Mouse (Mus musculus) olfactory bulb, adult 2 months (tissue): ENCODE results near the gene Pfkfb2. TPM values are rescaled to one million over a fixed set of nuclear protein-coding genes. Genes with fewer than 3 reads are reported as not detected.
A peak's percentile ranks its signal among the peaks of the same experiment; 100 is the strongest.

Source experiments
- H3K27ac ChIP-seq: fragments of 200-500 bp; 2 replicates; pipeline ENCODE4 v1.5.1; 2012; ENCODE audit warnings: low read depth, low read length; ENCODE audit not compliant: insufficient read depth
- H3K4me1 ChIP-seq: fragments of 200-500 bp; 2 replicates; pipeline ENCODE4 v1.6.1; 2012; ENCODE audit warnings: low read length; ENCODE audit not compliant: control insufficient read depth, insufficient read depth
- H3K4me3 ChIP-seq: fragments of 200-500 bp; 2 replicates; pipeline ENCODE4 v1.5.1; 2012; ENCODE audit warnings: mild to moderate bottlenecking, low read depth, low read length, moderate library complexity; ENCODE audit not compliant: insufficient read depth
- CTCF ChIP-seq: fragments of 200-500 bp; IDR thresholded peaks from 2 replicates; pipeline ENCODE4 v1.5.1; 2012; ENCODE audit warnings: low read depth, mild to moderate bottlenecking, low read length, moderate library complexity; ENCODE audit not compliant: insufficient read depth
- POLR2A ChIP-seq: fragments of 200-500 bp; IDR thresholded peaks from 2 replicates; pipeline ENCODE4 v1.6.1; 2012; ENCODE audit warnings: mild to moderate bottlenecking, low read depth, low read length, moderate library complexity; ENCODE audit not compliant: insufficient read depth
- WGBS: fragments of 180-500 bp; shearing (Covaris S2); methylation state at CpG from one replicate; pipeline ENCODE4 v1.1.7; 2018; 5-methylcytosine and 5-hydroxymethylcytosine counted together
- polyA plus RNA-seq: library from polyadenylated mRNA; stranded (reverse); fragments of >200 nt; gene quantifications from 2 replicates; pipeline ENCODE4 v1.2.4, GENCODE M21; 2012; ENCODE audit warnings: low replicate concordance; ENCODE audit not compliant: missing spikeins, insufficient read depth, insufficient read length

The Pfkfb2 gene
- polyA plus RNA-seq, 1 experiment: not detected

DNA sequence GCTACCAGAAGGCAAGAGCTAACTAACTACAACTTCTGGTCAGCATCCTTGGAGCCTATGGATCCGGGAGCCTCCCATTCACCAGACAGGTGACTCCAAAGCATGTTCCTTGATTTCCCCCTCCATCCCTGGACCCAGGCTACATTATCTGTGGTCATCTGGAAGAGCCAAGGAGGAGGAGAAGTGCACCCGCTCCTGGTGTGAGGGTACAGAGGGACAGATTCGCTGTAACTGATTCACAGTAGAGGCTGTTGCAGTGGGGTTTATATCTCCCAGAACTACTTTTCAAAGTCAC is 12.9 kb downstream of the Pfkfb2 start:
- Histone ChIP-seq H3K4me3 (peak overlapping the region; percentile 67), H3K4me1 (no peaks in the 10 kb centered on the region; the same call in 1 of the 2 replicates), H3K27ac (peak overlapping the region; percentile 57)
- no peak for TF ChIP-seq POLR2A
- TF ChIP-seq CTCF: no peak
- 0% methylated on average over 3 of the region's 3 CpGs for WGBS

DNA sequence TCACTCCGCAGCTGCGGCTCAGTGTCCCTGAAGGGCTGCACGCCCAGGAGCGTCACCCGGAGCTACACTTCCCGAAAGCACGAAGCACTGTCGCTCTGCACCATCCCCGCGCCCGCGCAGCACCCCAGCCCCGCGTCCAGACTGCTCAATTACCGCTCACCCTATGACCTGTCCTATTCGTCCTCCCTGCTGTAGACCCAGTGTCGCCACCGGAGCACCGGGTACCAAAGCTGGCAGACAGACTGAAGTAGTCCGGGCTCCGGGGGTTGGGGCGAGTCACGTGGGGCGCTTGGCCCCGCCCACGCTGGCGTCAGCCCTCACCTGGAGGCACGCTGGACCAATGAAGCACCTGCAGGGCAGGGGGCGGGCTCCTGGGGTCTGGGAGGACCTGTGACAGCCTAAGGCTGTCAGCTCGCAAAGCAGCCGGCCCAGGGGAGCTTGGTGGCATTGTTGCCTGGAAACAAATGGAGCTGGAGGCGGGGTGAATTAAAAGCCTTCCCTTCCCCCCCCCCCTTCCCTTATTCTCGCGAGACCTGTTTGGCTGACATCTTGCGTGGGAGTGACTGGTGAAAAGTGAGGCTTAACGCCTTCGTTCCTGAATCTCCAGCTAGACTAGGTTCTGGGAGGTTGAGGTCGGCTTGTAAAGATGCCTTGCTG is 13.4 kb downstream of the Pfkfb2 start, which contains the start of gene Gm29427:
Gene Gm29427 (minus strand): TSS at position 239 of the 657 bp plus-strand sequence.
- TF ChIP-seq CTCF (no peak), POLR2A (peak; percentile 55; the same call in 1 of the 2 replicates)
- peak within 1 kb of the TSS; percentile 57 for H3K27ac ChIP-seq
- H3K4me1 ChIP-seq: no peaks in the 10 kb centered on the region; the same call in 1 of the 2 replicates
- peak within 1 kb of the TSS; percentile 67 for H3K4me3 ChIP-seq
- WGBS: under 1% methylated on average over 38 of the region's 38 CpGs

DNA sequence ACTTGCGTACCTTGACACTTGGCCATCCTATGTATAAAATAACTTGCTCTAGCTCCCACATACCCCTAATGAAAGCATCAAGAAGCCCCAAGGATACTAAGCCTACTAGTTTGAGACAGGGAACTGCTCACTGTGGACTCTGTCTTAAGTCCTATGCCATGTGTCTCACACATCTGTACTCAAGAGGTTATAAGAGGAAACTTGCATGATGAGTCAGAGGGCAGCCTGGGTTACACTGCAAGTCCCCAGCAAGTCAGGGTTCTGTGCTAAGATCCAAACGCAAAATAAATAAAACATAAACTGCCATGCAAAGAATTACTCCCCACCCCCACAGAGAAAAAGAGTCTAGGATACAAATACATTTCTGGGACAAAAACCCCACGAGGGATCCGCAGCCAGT is 15.0 kb downstream of the Pfkfb2 start:
- no peak overlapping the region for H3K4me3 ChIP-seq
- TF ChIP-seq POLR2A (no peak), CTCF (no peak)
- no peak overlapping the region for H3K27ac ChIP-seq
- 61% methylated on average over 4 of the region's 4 CpGs for WGBS
- H3K4me1 ChIP-seq: no peaks in the 10 kb centered on the region; the same call in 1 of the 2 replicates

DNA sequence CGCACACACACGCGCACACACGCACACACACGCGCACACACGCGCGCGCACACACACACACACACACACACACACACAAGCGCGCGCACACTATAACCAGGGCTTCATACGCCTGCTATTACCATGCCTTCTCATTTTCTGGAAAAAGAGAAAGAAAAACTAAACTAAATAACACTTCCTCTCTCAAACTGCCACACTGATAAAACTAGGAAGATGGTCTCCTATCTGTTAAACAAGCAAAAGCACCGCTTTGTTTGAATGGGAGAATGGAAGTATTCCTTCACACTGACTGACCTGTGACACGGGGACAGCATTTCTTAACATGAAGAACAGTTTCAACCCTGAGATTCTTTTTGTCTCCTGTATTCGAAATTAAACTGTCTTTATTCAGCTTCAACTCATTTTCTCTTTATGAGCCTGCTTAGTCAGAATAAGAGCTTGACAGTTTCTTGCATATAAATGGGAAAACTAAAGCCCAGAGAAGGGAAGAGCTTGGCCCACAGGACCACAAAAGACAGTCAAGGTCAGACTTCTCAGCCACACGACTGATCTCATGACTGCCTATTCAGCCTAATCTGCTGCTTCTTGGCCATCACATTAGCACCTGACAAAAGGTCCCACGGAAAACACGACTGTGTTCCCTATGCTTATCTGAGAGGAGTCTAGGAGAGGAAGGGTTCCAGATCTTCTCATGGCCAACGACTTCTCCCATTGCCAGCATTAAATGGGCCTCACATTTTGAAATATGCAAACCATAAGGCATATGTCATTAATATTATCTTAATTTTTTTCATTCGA is 18.6 kb downstream of the Pfkfb2 start:
- Histone ChIP-seq H3K4me1 (no peaks in the 10 kb centered on the region; the same call in 1 of the 2 replicates), H3K27ac (no peak overlapping the region), H3K4me3 (no peak overlapping the region)
- no peak for TF ChIP-seq POLR2A
- no peak for TF ChIP-seq CTCF
- WGBS: 92% methylated on average over 22 of the region's 22 CpGs

DNA sequence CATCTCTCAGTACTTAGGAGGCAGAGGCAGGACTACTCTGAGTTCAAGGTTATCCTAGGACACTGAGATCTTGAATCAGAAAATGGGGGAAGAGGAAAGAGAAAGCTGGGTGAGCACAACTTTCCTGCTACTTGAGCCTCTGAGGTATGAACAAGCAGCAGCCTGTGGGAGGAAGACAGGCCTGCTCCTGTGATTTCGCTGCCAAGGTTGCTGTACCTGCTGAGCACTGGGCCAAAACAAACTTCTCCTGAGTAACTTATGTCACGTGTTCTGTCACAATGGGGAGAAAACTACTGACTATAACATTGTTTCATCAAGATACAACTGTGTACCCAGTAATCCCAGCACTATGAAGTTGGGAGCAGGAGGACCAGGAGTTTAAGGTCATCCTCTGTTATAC is 25.4 kb downstream of the Pfkfb2 start:
- WGBS: 94% methylated on average over 2 of the region's 2 CpGs
- Histone ChIP-seq H3K27ac (no peak overlapping the region), H3K4me1 (no peaks in the 10 kb centered on the region), H3K4me3 (no peak overlapping the region)
- TF ChIP-seq POLR2A (no peak), CTCF (no peak)

DNA sequence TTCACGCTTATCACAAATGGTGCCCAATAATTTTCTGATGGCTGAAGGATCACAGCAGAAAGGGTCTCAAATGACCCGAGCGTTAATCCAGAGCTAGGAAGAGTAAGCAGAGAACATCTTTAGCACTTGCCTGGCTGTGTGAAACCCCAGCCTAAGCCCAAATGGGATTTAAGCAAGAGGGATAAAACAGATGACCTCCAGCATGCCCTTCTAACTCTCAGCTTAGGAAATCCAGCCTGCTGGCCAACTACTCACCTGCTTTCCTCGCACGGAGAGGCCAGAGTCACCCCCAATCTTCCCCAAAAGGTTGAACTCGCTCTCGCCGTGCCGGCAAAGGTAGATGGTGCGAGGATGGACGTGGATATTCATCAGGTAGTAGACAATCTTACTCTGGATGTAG is 27.1 kb downstream of the Pfkfb2 start:
- Histone ChIP-seq H3K4me1 (no peaks in the 10 kb centered on the region), H3K27ac (no peak overlapping the region), H3K4me3 (no peak overlapping the region)
- 97% methylated on average over 11 of the region's 11 CpGs for WGBS
- TF ChIP-seq CTCF (no peak), POLR2A (no peak)

DNA sequence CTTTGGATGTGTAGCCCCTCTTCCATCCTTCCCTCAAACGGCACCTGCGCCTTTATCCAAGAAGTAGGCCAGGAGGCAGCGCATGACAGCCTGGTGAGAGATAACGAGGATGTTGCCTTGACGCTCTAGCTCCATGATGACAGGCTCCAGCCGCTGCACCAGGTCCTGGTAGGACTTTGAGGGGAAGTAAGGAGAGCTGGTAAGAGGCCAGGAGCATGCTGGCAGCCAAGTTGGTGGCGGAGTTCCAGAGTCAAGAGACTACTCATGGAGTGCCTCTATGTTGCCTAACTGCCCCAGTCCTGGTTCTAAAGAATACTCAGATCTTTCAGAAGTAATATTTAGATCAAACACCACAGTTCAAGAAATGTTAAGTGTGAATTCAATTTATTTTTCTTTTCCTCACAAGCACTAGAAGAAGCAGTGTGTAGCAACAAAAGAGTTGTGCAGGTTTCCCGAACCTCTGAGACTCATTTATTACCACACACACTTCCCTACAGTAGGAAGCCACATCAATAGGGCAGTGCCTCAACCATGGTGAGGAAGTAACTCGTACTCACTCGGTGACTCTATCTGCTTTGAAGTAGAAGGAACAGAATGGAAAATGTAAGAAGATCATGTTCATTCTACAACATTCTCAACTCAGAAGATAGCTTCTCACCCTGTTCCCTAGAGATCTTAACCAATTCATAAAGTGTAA is 29.0 kb downstream of the Pfkfb2 start:
- H3K4me3 ChIP-seq: no peak overlapping the region
- WGBS: 65% methylated on average over 10 of the region's 10 CpGs
- TF ChIP-seq POLR2A (no peak), CTCF (no peak)
- H3K4me1 ChIP-seq: no peaks in the 10 kb centered on the region
- H3K27ac ChIP-seq: no peak overlapping the region

DNA sequence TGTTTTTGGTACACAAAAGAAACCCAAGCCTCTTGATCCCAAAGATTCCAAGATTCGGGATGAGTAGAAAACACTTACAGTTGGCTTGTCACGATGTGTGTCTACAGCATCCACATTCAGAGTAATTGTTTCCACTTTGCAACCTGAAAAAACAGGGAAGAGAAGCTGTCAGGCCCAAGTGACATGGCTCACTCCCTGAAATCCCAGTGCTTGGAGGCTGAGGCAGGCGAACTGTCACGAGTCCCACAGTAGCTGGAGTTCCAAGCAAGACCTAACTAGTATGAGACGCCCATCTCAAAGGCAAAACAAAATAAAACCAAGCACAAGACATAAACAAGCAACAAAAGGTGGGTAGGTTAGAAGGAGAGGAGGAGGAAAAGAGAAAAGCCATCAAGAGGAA is 30.5 kb downstream of the Pfkfb2 start:
- no peaks in the 10 kb centered on the region for H3K4me1 ChIP-seq
- H3K4me3 ChIP-seq: no peak overlapping the region
- no peak overlapping the region for H3K27ac ChIP-seq
- whole genome bisulfite sequencing: 94% methylated on average over 5 of the region's 5 CpGs
- TF ChIP-seq CTCF (no peak), POLR2A (no peak)

DNA sequence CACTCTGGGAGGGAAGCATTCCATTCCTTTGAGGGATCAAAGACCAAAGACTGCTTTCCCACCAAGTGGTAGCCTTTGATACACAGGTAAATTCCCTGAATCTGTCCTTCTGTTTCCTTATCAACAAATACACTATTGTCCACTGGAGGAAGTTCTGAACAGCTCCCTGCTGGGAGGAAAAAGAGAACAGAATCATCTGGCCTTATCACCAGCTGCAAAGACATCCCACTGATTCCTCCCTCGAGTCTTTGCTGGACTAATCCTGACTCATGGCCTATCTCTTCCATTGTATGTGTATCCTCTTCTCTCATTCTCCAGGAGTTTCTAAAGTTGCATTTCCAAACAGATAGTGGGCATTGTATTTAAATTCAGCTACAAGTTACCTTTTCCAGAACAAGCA is 45.1 kb downstream of the Pfkfb2 start:
- no peak for TF ChIP-seq CTCF
- no peak for TF ChIP-seq POLR2A
- 36% methylated on average over 1 of the region's 1 CpGs for WGBS
- Histone ChIP-seq H3K27ac (no peak overlapping the region), H3K4me3 (no peak overlapping the region), H3K4me1 (no peaks in the 10 kb centered on the region)
